Mouse (Mus musculus): ENCODE data around the gene P2rx5.

- TF ChIP-seq CTCF (IDR thresholded peaks at IDR 0.05; ENCODE audit: insufficient read depth, low read depth, low read length) (no peak), POLR2A (IDR thresholded peaks at IDR 0.05; ENCODE audit: insufficient read depth, low read depth, low read length) (no peak)
Observed at GRCm38 (mm10) chr11:73144261-73144681, 15.9 kb upstream of the P2rx5 start.
